Mouse (Mus musculus): ENCODE results near the gene Plin3. TPM values are rescaled to one million over a fixed set of nuclear protein-coding genes. Genes with fewer than 3 reads are reported as not detected.

Gene Plin3
- polyA plus RNA-seq, 1 experiment from 2014 or later, result 21.5 TPM

- Histone ChIP-seq H3K4me3 (no peak overlapping the region), H3K4me1 (replicated peaks) (peaks cover 3% of the 10 kb centered on the region), H3K9ac (no peak overlapping the region)
Observed at GRCm38 (mm10) chr17:56282802-56283201, 9.9 kb downstream of the Plin3 start.

GRCm38 (mm10) chr17:56281193-56281592, 11.5 kb downstream of the Plin3 start:
- Histone ChIP-seq H3K4me2 (no peak overlapping the region), H3K27ac (replicated peaks) (no peak overlapping the region), H3K4me3 (no peak overlapping the region), H3K27me3 (no peaks in the 10 kb centered on the region), H3K4me1 (replicated peaks) (peaks cover 16% of the 10 kb centered on the region), H3K9ac (no peak overlapping the region), H3K9me3 (no peaks in the 10 kb centered on the region), H3K36me3 (peaks cover 11% of the 10 kb centered on the region; the same call in 1 of the 2 replicates)
- WGBS, result 89% methylated on average over 12 of the region's 12 CpGs
- no peak for ATAC-seq (ENCODE audit: low read depth)

More at GRCm38 (mm10) chr17:56282802-56283201, 9.9 kb downstream of the Plin3 start:
- no peak overlapping the region for H3K27ac ChIP-seq (replicated peaks)
- WGBS, result 89% methylated on average over 4 of the region's 4 CpGs
- no peak for ATAC-seq (ENCODE audit: low read depth)
- no peak overlapping the region for H3K4me2 ChIP-seq
- H3K27me3 ChIP-seq, result no peaks in the 10 kb centered on the region
- no peaks in the 10 kb centered on the region for H3K9me3 ChIP-seq
- peaks cover 11% of the 10 kb centered on the region; the same call in 1 of the 2 replicates for H3K36me3 ChIP-seq

- H3K4me3 ChIP-seq, result no peak overlapping the region
- H3K36me3 ChIP-seq, result peaks cover 11% of the 10 kb centered on the region; the same call in 1 of the 2 replicates
- H3K9ac ChIP-seq, result no peak overlapping the region
- 89% methylated on average over 12 of the region's 12 CpGs for WGBS
- no peaks in the 10 kb centered on the region for H3K27me3 ChIP-seq
- H3K27ac ChIP-seq (replicated peaks), result no peak overlapping the region
- H3K9me3 ChIP-seq, result no peaks in the 10 kb centered on the region
- ATAC-seq (ENCODE audit: low read depth), result no peak
- H3K4me1 ChIP-seq (replicated peaks), result peaks cover 21% of the 10 kb centered on the region
- no peak overlapping the region for H3K4me2 ChIP-seq
Observed at GRCm38 (mm10) chr17:56279481-56280155, 13.1 kb downstream of the Plin3 start.

GRCm38 (mm10) chr17:56278340-56278739, 14.3 kb downstream of the Plin3 start:
- H3K4me3 ChIP-seq, result no peak overlapping the region
- peaks cover 5% of the 10 kb centered on the region; the same call in 1 of the 2 replicates for H3K36me3 ChIP-seq
- 92% methylated on average over 5 of the region's 5 CpGs for WGBS
- ATAC-seq (ENCODE audit: low read depth), result no peak
- H3K4me2 ChIP-seq, result no peak overlapping the region
- no peak overlapping the region for H3K27ac ChIP-seq (replicated peaks)
- H3K4me1 ChIP-seq (replicated peaks), result peaks cover 21% of the 10 kb centered on the region
- H3K9ac ChIP-seq, result no peak overlapping the region
- H3K27me3 ChIP-seq, result no peaks in the 10 kb centered on the region
- H3K9me3 ChIP-seq, result no peaks in the 10 kb centered on the region

GRCm38 (mm10) chr17:56277567-56277893, 15.1 kb downstream of the Plin3 start:
- H3K4me1 ChIP-seq (replicated peaks), result peaks cover 21% of the 10 kb centered on the region
- H3K36me3 ChIP-seq, result peaks cover 5% of the 10 kb centered on the region; the same call in 1 of the 2 replicates
- 53% methylated on average over 2 of the region's 2 CpGs for WGBS
- no peak for ATAC-seq (ENCODE audit: low read depth)
- H3K9me3 ChIP-seq, result no peaks in the 10 kb centered on the region
- no peak overlapping the region for H3K4me3 ChIP-seq
- no peaks in the 10 kb centered on the region for H3K27me3 ChIP-seq
- peak overlapping the region; percentile 62; the same call in 1 of the 2 replicates for H3K27ac ChIP-seq (replicated peaks)
- peak overlapping the region; percentile 61; the same call in 1 of the 2 replicates for H3K4me2 ChIP-seq
- H3K9ac ChIP-seq, result no peak overlapping the region

- Histone ChIP-seq H3K27me3 (no peaks in the 10 kb centered on the region), H3K36me3 (peaks cover 5% of the 10 kb centered on the region; the same call in 1 of the 2 replicates), H3K4me1 (replicated peaks) (peaks cover 21% of the 10 kb centered on the region), H3K4me3 (peak within 1 kb of the TSS; percentile 42), H3K27ac (replicated peaks) (peak within 1 kb of the TSS; percentile 62), H3K9me3 (no peaks in the 10 kb centered on the region), H3K9ac (peak within 1 kb of the TSS; percentile 72), H3K4me2 (peak within 1 kb of the TSS; percentile 61)
- 9% methylated on average over 21 of the region's 21 CpGs for WGBS
- peak; percentile 78 for ATAC-seq (ENCODE audit: low read depth)
Observed at GRCm38 (mm10) chr17:56276643-56277566, 15.8 kb downstream of the Plin3 start, which contains the start of gene Ticam1. Gene Ticam1 (minus strand): TSS chr17:56276786.

- Histone ChIP-seq H3K4me1 (replicated peaks) (peaks cover 21% of the 10 kb centered on the region), H3K9ac (peak overlapping the region; percentile 72), H3K27ac (replicated peaks) (peak overlapping the region; percentile 62), H3K4me2 (peak overlapping the region; percentile 61), H3K27me3 (no peaks in the 10 kb centered on the region), H3K9me3 (no peaks in the 10 kb centered on the region), H3K36me3 (peaks cover 2% of the 10 kb centered on the region; the same call in 1 of the 2 replicates), H3K4me3 (peak overlapping the region; percentile 42)
- 23% methylated on average over 5 of the region's 5 CpGs for WGBS
- no peak; the same call in 1 of the 2 replicates for ATAC-seq (ENCODE audit: low read depth)
Observed at GRCm38 (mm10) chr17:56275842-56276480, 16.7 kb downstream of the Plin3 start.

- Histone ChIP-seq H3K4me3 (no peak overlapping the region), H3K27me3 (no peaks in the 10 kb centered on the region), H3K4me1 (replicated peaks) (peaks cover 29% of the 10 kb centered on the region), H3K36me3 (no peaks in the 10 kb centered on the region), H3K4me2 (no peak overlapping the region), H3K9ac (no peak overlapping the region), H3K27ac (replicated peaks) (no peak overlapping the region), H3K9me3 (no peaks in the 10 kb centered on the region)
- no peak for ATAC-seq (ENCODE audit: low read depth)
- 89% methylated on average over 5 of the region's 5 CpGs for WGBS
Observed at GRCm38 (mm10) chr17:56273986-56274385, 18.7 kb downstream of the Plin3 start.

- Histone ChIP-seq H3K4me3 (no peak overlapping the region), H3K4me2 (no peak overlapping the region), H3K9me3 (no peaks in the 10 kb centered on the region), H3K4me1 (replicated peaks) (peaks cover 29% of the 10 kb centered on the region), H3K27me3 (no peaks in the 10 kb centered on the region), H3K36me3 (no peaks in the 10 kb centered on the region), H3K9ac (no peak overlapping the region), H3K27ac (replicated peaks) (no peak overlapping the region)
- ATAC-seq (ENCODE audit: low read depth), result no peak
- 84% methylated on average over 7 of the region's 7 CpGs for WGBS
Observed at GRCm38 (mm10) chr17:56273482-56273881, 19.2 kb downstream of the Plin3 start.

- H3K36me3 ChIP-seq, result no peaks in the 10 kb centered on the region
- no peak for ATAC-seq (ENCODE audit: low read depth)
- no peak overlapping the region for H3K9ac ChIP-seq
- H3K9me3 ChIP-seq, result no peaks in the 10 kb centered on the region
- H3K4me2 ChIP-seq, result no peak overlapping the region
- H3K4me1 ChIP-seq (replicated peaks), result peaks cover 28% of the 10 kb centered on the region
- H3K27ac ChIP-seq (replicated peaks), result no peak overlapping the region
- H3K27me3 ChIP-seq, result no peaks in the 10 kb centered on the region
- 83% methylated on average over 3 of the region's 3 CpGs for WGBS
- no peak overlapping the region for H3K4me3 ChIP-seq
Observed at GRCm38 (mm10) chr17:56272644-56273043, 20.0 kb downstream of the Plin3 start.

- H3K9ac ChIP-seq, result no peak overlapping the region
- 86% methylated on average over 12 of the region's 12 CpGs for WGBS
- ATAC-seq (ENCODE audit: low read depth), result no peak
Observed at GRCm38 (mm10) chr17:56271609-56272253, 20.9 kb downstream of the Plin3 start.

More at GRCm38 (mm10) chr17:56271609-56272253, 20.9 kb downstream of the Plin3 start:
- no peaks in the 10 kb centered on the region for H3K9me3 ChIP-seq
- no peak overlapping the region for H3K27ac ChIP-seq (replicated peaks)
- H3K4me1 ChIP-seq (replicated peaks), result peaks cover 18% of the 10 kb centered on the region
- H3K4me3 ChIP-seq, result no peak overlapping the region
- no peaks in the 10 kb centered on the region for H3K27me3 ChIP-seq
- H3K36me3 ChIP-seq, result no peaks in the 10 kb centered on the region
- H3K4me2 ChIP-seq, result no peak overlapping the region
